ENCODE assay signal across 23 mouse cellular contexts in genomic region chr3:69296270-69296669, GRCm38 (mm10). TPM values are rescaled to one million over a fixed set of nuclear protein-coding genes. Genes with fewer than 3 reads are reported as not detected.
DNase-seq lines count a peak whose midpoint lies in the region; ATAC-seq and TF ChIP-seq lines count a peak whose summit lies in the region.
"Had no signal": no experiment of that assay in that cellular context is flagged by ENCODE, and none has a peak within 500 bp of the region (broad histone marks: within the 10 kb centered on the region; RNA-seq: fewer than 3 reads in every experiment).

No protein-coding gene starts in this region.

- no peak overlapping the region for H3K9ac ChIP-seq in liver, embryonic 15.5 days
- no peak overlapping the region for H3K9ac ChIP-seq in liver, embryonic 11.5 days (ENCODE audit: low read depth, low read length)
- no peak overlapping the region for H3K9ac ChIP-seq in lung, postnatal 0 days (replicated peaks; ENCODE audit: low read depth)
- H3K9ac ChIP-seq: forebrain, embryonic 13.5 days; heart, embryonic 12.5 days; heart, embryonic 15.5 days; hindbrain, embryonic 12.5 days; hindbrain, embryonic 15.5 days had no signal

- no peak overlapping the region for H3K4me2 ChIP-seq in liver, embryonic 15.5 days
- no peak overlapping the region for H3K4me2 ChIP-seq in liver, embryonic 11.5 days
- H3K4me2 ChIP-seq in lung, postnatal 0 days (replicated peaks; ENCODE audit: low read depth, low read length): no peak overlapping the region
- H3K4me2 ChIP-seq: forebrain, embryonic 13.5 days; heart, embryonic 12.5 days; heart, embryonic 15.5 days; hindbrain, embryonic 12.5 days; hindbrain, embryonic 15.5 days had no signal

- TF ChIP-seq CTCF in gastrocnemius, adult 2 months (IDR thresholded peaks at IDR 0.05): no peak
- no peak for TF ChIP-seq CTCF in lung, postnatal 0 days (IDR thresholded peaks at IDR 0.05)

- H3K27me3 ChIP-seq in liver, embryonic 15.5 days: no peaks in the 10 kb centered on the region
- H3K27me3 ChIP-seq in liver, embryonic 11.5 days (replicated peaks; ENCODE audit: control insufficient read depth, insufficient read depth, low read length): no peaks in the 10 kb centered on the region
- no peaks in the 10 kb centered on the region for H3K27me3 ChIP-seq in lung, postnatal 0 days (replicated peaks; ENCODE audit: insufficient read depth, low read length)
- H3K27me3 ChIP-seq: forebrain, embryonic 13.5 days; heart, embryonic 12.5 days; heart, embryonic 15.5 days; hindbrain, embryonic 12.5 days; hindbrain, embryonic 15.5 days had no signal

- H3K4me3 ChIP-seq in gastrocnemius, adult 2 months: no peak overlapping the region
- H3K4me3 ChIP-seq in liver, embryonic 15.5 days (replicated peaks): no peak overlapping the region
- H3K4me3 ChIP-seq in liver, embryonic 11.5 days (ENCODE audit: low read depth, low read length): no peak overlapping the region
- H3K4me3 ChIP-seq in lung, postnatal 0 days (ENCODE audit: low read depth, low read length): no peak overlapping the region
- H3K4me3 ChIP-seq: forebrain, embryonic 10.5 days; forebrain, embryonic 13.5 days; heart, embryonic 12.5 days; heart, embryonic 15.5 days; hindbrain, embryonic 12.5 days; hindbrain, embryonic 15.5 days had no signal

- TF ChIP-seq EP300 in lung, postnatal 0 days (IDR thresholded peaks at IDR 0.05): no peak; the same call in 1 of the 2 replicates

- H3K4me1 ChIP-seq in liver, embryonic 15.5 days (replicated peaks): no peaks in the 10 kb centered on the region
- no peaks in the 10 kb centered on the region for H3K4me1 ChIP-seq in liver, embryonic 11.5 days (replicated peaks; ENCODE audit: control insufficient read depth, insufficient read depth, low read length)
- no peaks in the 10 kb centered on the region for H3K4me1 ChIP-seq in lung, postnatal 0 days (ENCODE audit: insufficient read depth, low read depth, low read length)
- H3K4me1 ChIP-seq: forebrain, embryonic 10.5 days; forebrain, embryonic 13.5 days; heart, embryonic 12.5 days; hindbrain, embryonic 12.5 days; hindbrain, embryonic 15.5 days had no signal

- no peaks in the 10 kb centered on the region for H3K9me3 ChIP-seq in liver, embryonic 15.5 days (replicated peaks)
- no peaks in the 10 kb centered on the region for H3K9me3 ChIP-seq in liver, embryonic 11.5 days (ENCODE audit: control insufficient read depth, low read length)
- no peaks in the 10 kb centered on the region for H3K9me3 ChIP-seq in lung, postnatal 0 days (ENCODE audit: low read length)
- H3K9me3 ChIP-seq: forebrain, embryonic 10.5 days; forebrain, embryonic 13.5 days; heart, embryonic 12.5 days; heart, embryonic 15.5 days; hindbrain, embryonic 12.5 days; hindbrain, embryonic 15.5 days had no signal

- no peak for DNase-seq in gastrocnemius, adult 2 months
- no peak for DNase-seq in gastrocnemius, postnatal 4 days (ENCODE audit: low spot score in 2 of 2)
- no peak for DNase-seq in liver, embryonic 11.5 days (ENCODE audit: low spot score)
- no peak for DNase-seq in lung, postnatal 0 days (ENCODE audit: low spot score)
- no peak for DNase-seq in lung, postnatal 14 days
- peak; percentile 8 for DNase-seq in skeletal muscle tissue, adult 2 months (ENCODE audit: low read depth, low spot score)
- no peak for DNase-seq in frontal cortex, postnatal 14 days (ENCODE audit: low spot score in 2 of 2)
- DNase-seq: adrenal gland, postnatal 10 days; adrenal gland, postnatal 36 days; cerebellum, adult 18-20 months; cerebellum, adult 9-10 months; cerebellum, postnatal 14 days; gastrocnemius, postnatal 25 days; heart, postnatal 10 days had no signal

- WGBS in liver, embryonic 15.5 days (ENCODE audit: insufficient replicate concordance): 47% methylated on average over 8 of the region's 8 CpGs
- WGBS in liver, embryonic 11.5 days: 70% methylated on average over 8 of the region's 8 CpGs
- 43% methylated on average over 8 of the region's 8 CpGs for WGBS in lung, postnatal 0 days

- ATAC-seq in liver, embryonic 15.5 days (ENCODE audit: insufficient read depth): peak; percentile 67
- no peak for ATAC-seq in liver, embryonic 11.5 days (replicated peaks; ENCODE audit: low FRiP score)
- ATAC-seq in lung, postnatal 0 days: peak; percentile 62
- ATAC-seq: forebrain, embryonic 13.5 days; forebrain, embryonic 16.5 days; Patski had no signal

- H3K27ac ChIP-seq in gastrocnemius, adult 2 months: peak overlapping the region; percentile 21; the same call in 1 of the 2 replicates
- H3K27ac ChIP-seq in liver, embryonic 15.5 days (replicated peaks): no peak overlapping the region
- no peak overlapping the region for H3K27ac ChIP-seq in liver, embryonic 11.5 days (ENCODE audit: low read depth, low read length)
- no peak overlapping the region for H3K27ac ChIP-seq in lung, postnatal 0 days (ENCODE audit: low read length)
- H3K27ac ChIP-seq: forebrain, embryonic 10.5 days; forebrain, embryonic 13.5 days; heart, embryonic 15.5 days; hindbrain, embryonic 12.5 days; hindbrain, embryonic 15.5 days had no signal

- H3K36me3 ChIP-seq in liver, embryonic 15.5 days (replicated peaks): no peaks in the 10 kb centered on the region
- no peaks in the 10 kb centered on the region for H3K36me3 ChIP-seq in liver, embryonic 11.5 days (ENCODE audit: control insufficient read depth, insufficient read depth, low read length)
- H3K36me3 ChIP-seq in lung, postnatal 0 days (ENCODE audit: insufficient read depth, low read length): no peaks in the 10 kb centered on the region
- H3K36me3 ChIP-seq: forebrain, embryonic 10.5 days; heart, embryonic 12.5 days; heart, embryonic 15.5 days; hindbrain, embryonic 12.5 days; hindbrain, embryonic 15.5 days had no signal

- intact Hi-C loops in gastrocnemius, adult 2 months (cut with DNase I): no loop called here

RNA-seq across cellular contexts. Expression of gene Ppm1l, which starts 20.4 kb away (rescaled TPM):
- 10 to 100 TPM; 90.3 to 91.8 TPM for total RNA-seq in gastrocnemius, adult 2 months (2021)
- 10 to 100 TPM; 31.5 to 39.7 TPM for total RNA-seq in gastrocnemius, postnatal 4 days (2021)
- 4.8 and 5.3 TPM in 2 replicates for polyA plus RNA-seq in liver, embryonic 15.5 days (2015; fragmentation: Nextera tagmentation; extraction: Ambion mirVana)
- polyA plus RNA-seq in liver, embryonic 11.5 days (2014; fragmentation: Nextera tagmentation; extraction: Ambion mirVana): 8.2 and 8.3 TPM in 2 replicates
- 5.8 and 8.9 TPM in 2 replicates for polyA plus RNA-seq in lung, postnatal 0 days (2015; fragmentation: Nextera tagmentation; extraction: Ambion mirVana)
